Mouse (Mus musculus): Measurements from ENCODE around the gene Snx4.
"Not testable (repeated sequence)": the region's sequence is repeated elsewhere in the genome, so short reads cannot be mapped to it uniquely, and the experiment has no call there.

The Snx4 gene

GRCm38 (mm10) chr16:33251194-33252051 lies at the start of gene Snx4:
Gene Snx4, plus strand, starts transcription at chr16:33251442.
- peak; percentile 91 for DNase-seq

- DNase-seq = no peak
Measured at GRCm38 (mm10) chr16:33210812-33211211, 40.4 kb upstream of the Snx4 start.

GRCm38 (mm10) chr16:33216313-33217003 lies 34.8 kb upstream of the Snx4 start:
- DNase-seq = no peak

GRCm38 (mm10) chr16:33217553-33218085 lies 33.6 kb upstream of the Snx4 start:
- not testable (repeated sequence) for DNase-seq

GRCm38 (mm10) chr16:33222482-33222881 lies 28.8 kb upstream of the Snx4 start:
- no peak for DNase-seq

GRCm38 (mm10) chr16:33224381-33224780 lies 26.9 kb upstream of the Snx4 start:
- DNase-seq = no peak

GRCm38 (mm10) chr16:33234128-33234527 lies 17.1 kb upstream of the Snx4 start:
- DNase-seq = no peak

GRCm38 (mm10) chr16:33236151-33236550 lies 15.1 kb upstream of the Snx4 start:
- no peak for DNase-seq

- DNase-seq = no peak
Measured at GRCm38 (mm10) chr16:33239305-33239704, 11.9 kb upstream of the Snx4 start.

- DNase-seq = no peak
Measured at GRCm38 (mm10) chr16:33242046-33242445, 9.2 kb upstream of the Snx4 start.

- DNase-seq = no peak
Measured at GRCm38 (mm10) chr16:33244136-33244691, 7.0 kb upstream of the Snx4 start.

- DNase-seq = no peak
Measured at GRCm38 (mm10) chr16:33244933-33245470, 6.2 kb upstream of the Snx4 start.

- DNase-seq = no peak
Measured at GRCm38 (mm10) chr16:33246526-33246925, 4.7 kb upstream of the Snx4 start.

GRCm38 (mm10) chr16:33247006-33247405 lies 4.2 kb upstream of the Snx4 start:
- no peak for DNase-seq

GRCm38 (mm10) chr16:33250651-33251120 lies 556 bp upstream of the Snx4 start:
- DNase-seq = peak; percentile 44

- DNase-seq = no peak
Measured at GRCm38 (mm10) chr16:33255601-33256000, 4.4 kb downstream of the Snx4 start.

GRCm38 (mm10) chr16:33258530-33258929 lies 7.3 kb downstream of the Snx4 start:
- no peak for DNase-seq

- DNase-seq = no peak
Measured at GRCm38 (mm10) chr16:33259824-33260223, 8.6 kb downstream of the Snx4 start.

- DNase-seq = no peak
Measured at GRCm38 (mm10) chr16:33260825-33261224, 9.6 kb downstream of the Snx4 start.

- no peak for DNase-seq
Measured at GRCm38 (mm10) chr16:33261584-33262061, 10.4 kb downstream of the Snx4 start.

- DNase-seq = no peak
Measured at GRCm38 (mm10) chr16:33262096-33262495, 10.9 kb downstream of the Snx4 start.

- DNase-seq = no peak
Measured at GRCm38 (mm10) chr16:33267616-33268253, 16.5 kb downstream of the Snx4 start.

Data from cerebellum, adult 9-10 months (tissue).